Mouse (Mus musculus): ENCODE results near the gene Rin3. TPM values are rescaled to one million over a fixed set of nuclear protein-coding genes. Genes with fewer than 3 reads are reported as not detected.
A peak's percentile ranks its signal among the peaks of the same experiment; 100 is the strongest.

The Rin3 gene
- polyA plus RNA-seq, 1 experiment from 2014 or later, result 3.7 TPM

DNA sequence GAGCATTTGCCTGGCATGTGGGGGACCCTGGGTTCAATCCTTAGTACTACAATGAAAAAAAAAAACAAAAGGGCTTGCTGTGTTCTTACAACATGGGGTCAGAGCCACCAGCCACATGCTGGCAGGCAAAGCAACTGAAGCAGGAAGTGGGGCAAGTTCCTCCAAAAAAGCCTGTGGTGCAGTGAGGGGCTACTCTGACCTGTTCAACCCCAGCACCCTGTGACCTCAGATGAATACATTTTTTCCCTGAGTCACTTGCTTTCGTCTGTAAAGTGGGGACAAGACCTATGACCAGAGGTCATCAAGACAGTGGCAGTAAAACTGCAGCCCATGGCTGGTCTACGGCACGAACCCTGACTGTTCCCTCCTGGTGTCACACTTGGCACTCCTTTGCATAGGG, 84.2 kb downstream of the Rin3 start:
- Histone ChIP-seq H3K36me3 (no peaks in the 10 kb centered on the region), H3K27ac (no peak overlapping the region), H3K4me1 (replicated peaks) (no peaks in the 10 kb centered on the region), H3K9me3 (no peaks in the 10 kb centered on the region), H3K27me3 (no peaks in the 10 kb centered on the region), H3K9ac (replicated peaks) (no peak overlapping the region), H3K4me3 (replicated peaks) (no peak overlapping the region), H3K4me2 (replicated peaks) (no peak overlapping the region)
- no peak for ATAC-seq
- 78% methylated on average over 3 of the region's 3 CpGs for WGBS

DNA sequence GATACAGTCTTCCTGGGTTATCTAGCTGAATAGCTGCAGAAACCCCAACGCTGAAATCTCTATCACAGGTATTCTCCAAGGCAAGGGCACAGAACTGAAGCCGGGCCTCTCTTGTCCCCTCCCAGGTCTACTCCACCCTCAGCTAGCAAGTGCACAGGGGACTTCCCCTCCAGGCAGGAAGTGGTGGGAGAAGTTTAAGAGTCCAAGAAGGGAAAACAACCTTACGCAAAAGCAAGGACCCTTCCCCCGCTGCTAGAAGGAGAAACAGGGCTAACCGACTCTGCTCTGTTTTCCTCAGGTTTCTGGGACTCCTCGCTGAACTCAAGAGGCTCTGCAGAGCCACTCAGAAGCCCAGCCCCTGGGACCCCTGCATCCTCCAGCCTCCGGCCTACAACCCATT, 85.2 kb downstream of the Rin3 start:
- no peaks in the 10 kb centered on the region for H3K4me1 ChIP-seq (replicated peaks)
- WGBS, result 72% methylated on average over 7 of the region's 7 CpGs
- H3K9ac ChIP-seq (replicated peaks), result no peak overlapping the region
- no peak overlapping the region for H3K4me2 ChIP-seq (replicated peaks)
- H3K27me3 ChIP-seq, result no peaks in the 10 kb centered on the region
- no peak overlapping the region for H3K4me3 ChIP-seq (replicated peaks)
- no peak for ATAC-seq
- H3K27ac ChIP-seq, result no peak overlapping the region
- H3K36me3 ChIP-seq, result no peaks in the 10 kb centered on the region
- H3K9me3 ChIP-seq, result no peaks in the 10 kb centered on the region

DNA sequence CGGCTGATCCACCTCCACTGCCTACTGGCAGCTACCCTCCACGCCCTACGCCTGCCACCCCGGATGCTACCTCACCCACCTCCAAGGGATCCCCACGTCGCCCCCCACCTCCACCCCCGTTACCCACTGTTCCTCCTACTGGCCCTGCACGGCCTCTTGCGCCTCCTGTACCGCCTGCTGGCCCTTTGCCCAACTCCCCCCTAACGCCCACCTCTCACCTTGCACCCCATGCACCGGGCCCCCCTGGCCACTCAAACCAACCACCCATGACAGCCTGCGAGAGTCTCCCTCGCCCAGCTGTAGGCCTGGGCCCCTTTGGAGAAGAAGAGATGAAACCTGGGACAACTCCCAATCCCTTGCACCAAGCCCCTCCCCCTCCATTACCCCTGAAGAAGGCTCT, 85.7 kb downstream of the Rin3 start:
- Histone ChIP-seq H3K4me1 (replicated peaks) (no peaks in the 10 kb centered on the region), H3K4me2 (replicated peaks) (no peak overlapping the region), H3K4me3 (replicated peaks) (no peak overlapping the region), H3K27ac (no peak overlapping the region), H3K36me3 (no peaks in the 10 kb centered on the region), H3K9me3 (no peaks in the 10 kb centered on the region), H3K27me3 (no peaks in the 10 kb centered on the region), H3K9ac (replicated peaks) (no peak overlapping the region)
- 82% methylated on average over 14 of the region's 14 CpGs for WGBS
- ATAC-seq, result no peak

DNA sequence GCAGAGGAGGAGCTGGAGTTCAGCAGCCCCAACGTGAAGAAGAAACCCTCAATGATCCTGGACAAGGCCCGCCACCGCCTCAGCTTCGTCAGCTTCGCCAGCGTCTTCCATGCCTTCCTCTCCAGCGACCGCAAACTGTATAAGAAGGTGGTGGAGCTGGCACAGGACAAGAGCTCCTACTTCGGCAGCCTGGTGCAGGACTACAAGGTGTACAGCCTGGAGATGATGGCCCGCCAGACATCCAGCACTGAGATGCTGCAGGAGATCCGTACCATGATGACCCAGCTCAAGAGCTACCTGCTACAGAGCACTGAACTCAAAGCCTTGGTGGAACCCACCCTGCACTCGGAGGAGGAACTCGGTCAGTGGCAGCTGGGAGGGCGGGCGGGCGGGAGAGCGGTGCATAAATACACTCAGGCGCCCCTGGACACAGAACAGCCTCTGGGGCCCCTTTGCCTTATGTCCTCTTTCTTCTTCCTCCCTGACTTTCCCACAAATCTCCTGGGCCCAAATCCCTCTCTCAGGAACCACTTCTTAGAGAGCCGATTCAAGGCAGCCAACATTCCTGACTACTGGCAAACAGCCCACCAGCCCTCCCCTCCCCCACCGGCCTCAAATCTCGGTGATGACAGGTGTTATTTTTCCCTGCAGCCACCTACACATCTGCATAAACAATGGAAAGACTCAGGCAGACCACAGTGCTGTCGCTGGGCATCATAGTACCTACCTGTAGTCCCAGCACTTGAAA, 86.8 kb downstream of the Rin3 start:
- no peak overlapping the region for H3K4me3 ChIP-seq (replicated peaks)
- H3K4me2 ChIP-seq (replicated peaks), result no peak overlapping the region
- H3K9me3 ChIP-seq, result no peaks in the 10 kb centered on the region
- no peak overlapping the region for H3K9ac ChIP-seq (replicated peaks)
- H3K4me1 ChIP-seq (replicated peaks), result no peaks in the 10 kb centered on the region
- no peaks in the 10 kb centered on the region for H3K36me3 ChIP-seq
- no peak overlapping the region for H3K27ac ChIP-seq
- ATAC-seq, result no peak
- no peaks in the 10 kb centered on the region for H3K27me3 ChIP-seq
- 84% methylated on average over 22 of the region's 22 CpGs for WGBS

DNA sequence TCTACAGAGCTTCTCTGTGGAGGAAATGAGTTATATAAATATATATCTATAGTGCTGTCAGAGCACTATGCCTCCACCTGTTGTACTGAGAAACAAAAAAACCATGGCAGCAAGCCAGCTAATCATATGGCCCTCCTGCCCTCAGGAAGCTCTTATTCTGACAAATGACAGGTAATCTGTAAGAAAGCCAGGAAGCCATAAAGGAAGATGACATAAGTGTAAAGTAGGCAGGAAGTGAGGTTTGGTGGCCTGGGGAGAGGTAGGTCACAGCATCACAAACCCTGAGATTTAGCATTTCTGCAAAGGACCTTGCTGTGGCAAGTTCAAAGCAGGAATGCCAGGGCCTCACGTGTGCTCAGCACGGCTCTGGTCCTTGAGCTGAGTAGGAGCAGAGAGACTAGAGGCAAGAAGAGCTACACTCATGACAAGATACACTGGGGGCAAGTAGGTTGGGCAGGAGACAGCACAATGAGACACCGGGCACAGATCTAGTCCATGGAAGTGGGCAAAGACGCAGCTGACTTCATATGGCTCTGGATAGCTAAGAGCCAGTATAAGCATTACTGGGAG, 88.2 kb downstream of the Rin3 start:
- no peak for ATAC-seq
- H3K27me3 ChIP-seq, result no peaks in the 10 kb centered on the region
- H3K4me3 ChIP-seq (replicated peaks), result no peak overlapping the region
- 88% methylated on average over 4 of the region's 4 CpGs for WGBS
- H3K36me3 ChIP-seq, result no peaks in the 10 kb centered on the region
- H3K27ac ChIP-seq, result no peak overlapping the region
- no peaks in the 10 kb centered on the region for H3K9me3 ChIP-seq
- H3K9ac ChIP-seq (replicated peaks), result no peak overlapping the region
- no peaks in the 10 kb centered on the region for H3K4me1 ChIP-seq (replicated peaks)
- no peak overlapping the region for H3K4me2 ChIP-seq (replicated peaks)

DNA sequence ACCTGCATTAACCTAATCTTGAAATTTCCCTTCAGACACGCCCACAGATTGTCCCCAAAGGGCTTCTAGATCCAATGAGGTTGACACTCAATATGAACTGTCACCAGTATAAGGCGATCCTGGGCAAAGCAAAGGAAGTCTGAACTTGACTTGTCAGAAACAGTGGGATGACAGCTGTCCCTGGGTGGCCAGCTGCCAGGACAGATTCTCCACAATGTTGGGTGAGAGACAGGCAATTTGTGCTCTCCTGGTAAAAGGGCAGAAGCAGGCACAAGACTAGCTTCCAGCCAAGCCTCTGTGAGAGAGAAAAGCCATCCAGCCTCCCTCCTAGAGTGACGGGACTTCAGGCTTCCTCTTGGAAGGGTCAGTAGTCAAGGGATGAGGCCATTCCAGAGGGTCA, 89.5 kb downstream of the Rin3 start:
- H3K27me3 ChIP-seq, result no peaks in the 10 kb centered on the region
- no peaks in the 10 kb centered on the region for H3K9me3 ChIP-seq
- WGBS, result 87% methylated on average over 3 of the region's 3 CpGs
- H3K4me3 ChIP-seq (replicated peaks), result no peak overlapping the region
- no peak overlapping the region for H3K9ac ChIP-seq (replicated peaks)
- H3K4me2 ChIP-seq (replicated peaks), result no peak overlapping the region
- no peak for ATAC-seq
- H3K27ac ChIP-seq, result no peak overlapping the region
- no peaks in the 10 kb centered on the region for H3K4me1 ChIP-seq (replicated peaks)
- H3K36me3 ChIP-seq, result no peaks in the 10 kb centered on the region

DNA sequence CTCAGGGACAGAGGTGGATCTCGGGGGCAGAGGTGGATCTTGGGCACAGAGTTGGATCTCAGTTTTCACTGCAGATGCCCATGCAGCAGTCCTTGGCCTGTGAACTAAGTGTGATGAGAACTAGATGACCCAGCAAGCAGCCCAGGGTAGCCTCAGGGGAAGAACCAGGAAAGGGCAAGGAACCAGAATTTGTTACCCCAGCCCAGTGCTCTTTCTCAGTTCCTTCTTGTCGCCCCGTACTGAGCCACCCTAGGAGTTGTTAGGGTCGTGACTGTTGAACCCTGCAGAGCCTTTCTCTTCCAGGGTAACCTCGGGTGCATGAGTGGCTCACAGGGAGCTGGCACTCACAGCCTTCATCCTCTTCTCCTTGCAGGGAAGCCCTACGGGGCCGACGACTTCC, 99.3 kb downstream of the Rin3 start:
- ATAC-seq, result no peak
- no peaks in the 10 kb centered on the region for H3K4me1 ChIP-seq (replicated peaks)
- no peak overlapping the region for H3K9ac ChIP-seq (replicated peaks)
- no peak overlapping the region for H3K27ac ChIP-seq
- no peak overlapping the region for H3K4me3 ChIP-seq (replicated peaks)
- H3K4me2 ChIP-seq (replicated peaks), result no peak overlapping the region
- H3K27me3 ChIP-seq, result no peaks in the 10 kb centered on the region
- WGBS, result 82% methylated on average over 8 of the region's 8 CpGs
- H3K9me3 ChIP-seq, result no peaks in the 10 kb centered on the region
- no peaks in the 10 kb centered on the region for H3K36me3 ChIP-seq

DNA sequence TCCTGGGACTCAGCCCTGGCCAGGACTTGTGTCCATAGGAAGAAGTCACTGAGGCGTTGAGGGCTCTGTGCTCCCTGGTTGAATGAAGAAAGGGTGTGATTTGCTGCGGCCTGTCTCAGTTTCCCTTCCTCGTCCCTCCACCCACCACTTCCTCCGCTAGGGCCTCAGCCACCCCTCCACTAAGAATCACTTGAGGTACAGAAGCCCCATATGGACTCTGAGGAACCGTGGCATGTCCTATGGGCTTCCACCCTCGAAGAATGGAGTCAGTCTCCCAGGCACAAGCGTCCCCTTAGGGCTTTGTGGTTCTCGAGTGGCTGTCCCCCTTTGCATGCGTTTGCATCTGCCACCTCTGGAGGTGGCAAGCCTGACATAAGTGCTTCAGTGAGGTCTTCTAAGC, 100.4 kb downstream of the Rin3 start:
- H3K27ac ChIP-seq, result no peak overlapping the region
- no peak overlapping the region for H3K9ac ChIP-seq (replicated peaks)
- no peaks in the 10 kb centered on the region for H3K27me3 ChIP-seq
- no peak for ATAC-seq
- H3K4me3 ChIP-seq (replicated peaks), result no peak overlapping the region
- no peak overlapping the region for H3K4me2 ChIP-seq (replicated peaks)
- H3K4me1 ChIP-seq (replicated peaks), result no peaks in the 10 kb centered on the region
- no peaks in the 10 kb centered on the region for H3K9me3 ChIP-seq
- WGBS, result 91% methylated on average over 9 of the region's 9 CpGs
- no peaks in the 10 kb centered on the region for H3K36me3 ChIP-seq

DNA sequence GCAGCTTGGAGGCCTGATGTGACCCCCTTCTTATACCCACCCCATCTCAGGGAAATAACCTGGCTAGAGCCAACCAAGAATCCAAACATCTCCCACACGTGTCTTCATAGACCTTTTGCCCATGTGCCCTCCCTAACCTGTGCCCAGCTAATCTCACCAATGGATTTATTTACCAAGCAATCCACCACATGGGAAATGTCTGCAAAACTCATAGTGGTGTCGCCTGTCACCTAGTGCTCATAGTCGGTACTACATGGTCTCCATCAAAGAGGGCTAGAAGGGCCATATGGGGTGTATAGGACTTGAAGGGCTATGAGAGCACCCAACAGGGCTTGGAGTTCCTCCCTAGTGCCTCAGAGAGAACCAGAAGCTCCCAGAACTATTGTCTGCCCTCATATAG, 102.0 kb downstream of the Rin3 start:
- Histone ChIP-seq H3K9me3 (no peaks in the 10 kb centered on the region), H3K9ac (replicated peaks) (no peak overlapping the region; the same call in 1 of the 2 replicates), H3K27me3 (peaks cover 6% of the 10 kb centered on the region; the same call in 1 of the 2 replicates), H3K27ac (no peak overlapping the region), H3K36me3 (no peaks in the 10 kb centered on the region), H3K4me3 (replicated peaks) (no peak overlapping the region), H3K4me1 (replicated peaks) (no peaks in the 10 kb centered on the region), H3K4me2 (replicated peaks) (no peak overlapping the region)
- 22% methylated on average over 3 of the region's 3 CpGs for WGBS
- peak; percentile 37 for ATAC-seq

DNA sequence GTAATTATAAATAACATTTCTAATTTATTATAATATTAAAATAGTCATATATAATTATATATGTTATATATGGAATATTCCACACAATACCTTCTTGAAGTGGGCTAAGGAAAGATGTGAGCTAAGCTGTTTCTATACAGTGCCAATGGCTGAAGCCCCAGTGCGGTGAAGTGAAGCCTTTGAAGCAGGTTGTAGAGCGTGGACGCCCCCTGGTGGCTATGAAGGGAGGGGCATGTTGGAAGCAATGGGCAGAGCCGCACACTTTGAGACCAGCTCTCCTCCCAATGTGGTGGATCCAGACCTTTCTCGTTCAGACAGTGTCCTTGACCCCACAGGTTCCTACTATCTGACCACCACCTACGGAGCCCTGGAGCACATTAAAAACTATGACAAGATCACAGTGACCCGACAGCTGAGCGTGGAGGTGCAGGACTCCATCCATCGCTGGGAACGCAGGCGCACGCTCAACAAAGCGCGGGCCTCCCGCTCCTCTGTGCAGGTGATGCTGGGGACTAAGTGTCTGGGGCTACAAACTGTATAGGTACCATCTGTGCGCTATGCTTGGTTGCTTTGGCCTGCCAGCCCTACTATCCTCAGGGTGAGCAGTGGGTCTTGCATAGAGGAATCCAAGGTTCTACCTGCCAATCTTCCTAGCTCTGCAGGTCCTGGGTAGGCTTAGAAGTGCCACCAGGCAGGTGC, 104.5 kb downstream of the Rin3 start:
- peak; percentile 81 for ATAC-seq
- no peaks in the 10 kb centered on the region for H3K4me1 ChIP-seq (replicated peaks)
- 46% methylated on average over 16 of the region's 16 CpGs for WGBS

DNA sequence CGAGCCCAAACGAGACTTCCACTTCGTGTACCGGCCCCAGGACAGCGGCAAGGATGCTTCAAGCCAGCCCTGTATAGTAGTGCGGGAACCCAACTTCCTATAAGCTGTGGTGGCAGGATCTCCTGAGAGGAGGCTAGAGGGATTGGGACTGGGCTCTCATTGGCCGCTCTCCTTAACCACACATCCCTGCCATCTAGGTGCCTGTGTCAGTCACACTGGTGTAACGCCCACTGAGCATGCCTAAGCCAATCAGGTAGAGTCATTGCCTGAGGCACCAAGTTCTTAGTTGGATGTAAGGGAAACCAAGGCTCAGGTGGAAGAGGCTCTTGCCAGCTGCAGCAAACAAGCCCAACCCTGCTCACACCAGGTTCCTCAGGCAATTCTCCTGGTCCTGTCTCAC, 107.2 kb downstream of the Rin3 start:
- Histone ChIP-seq H3K27me3 (peaks cover 25% of the 10 kb centered on the region), H3K27ac (no peak overlapping the region), H3K9me3 (no peaks in the 10 kb centered on the region), H3K36me3 (peaks cover 17% of the 10 kb centered on the region), H3K4me1 (replicated peaks) (no peaks in the 10 kb centered on the region), H3K4me2 (replicated peaks) (no peak overlapping the region), H3K9ac (replicated peaks) (no peak overlapping the region), H3K4me3 (replicated peaks) (no peak overlapping the region)
- ATAC-seq, result peak; percentile 17; the same call in 1 of the 2 replicates
- WGBS, result 28% methylated on average over 8 of the region's 8 CpGs

More for the DNA sequence above, 104.5 kb downstream of the Rin3 start:
- H3K4me2 ChIP-seq (replicated peaks), result no peak overlapping the region
- no peak overlapping the region for H3K4me3 ChIP-seq (replicated peaks)
- no peaks in the 10 kb centered on the region for H3K36me3 ChIP-seq
- H3K27me3 ChIP-seq, result peaks cover 11% of the 10 kb centered on the region; the same call in 1 of the 2 replicates
- no peak overlapping the region for H3K9ac ChIP-seq (replicated peaks)
- H3K9me3 ChIP-seq, result no peaks in the 10 kb centered on the region
- no peak overlapping the region for H3K27ac ChIP-seq

DNA sequence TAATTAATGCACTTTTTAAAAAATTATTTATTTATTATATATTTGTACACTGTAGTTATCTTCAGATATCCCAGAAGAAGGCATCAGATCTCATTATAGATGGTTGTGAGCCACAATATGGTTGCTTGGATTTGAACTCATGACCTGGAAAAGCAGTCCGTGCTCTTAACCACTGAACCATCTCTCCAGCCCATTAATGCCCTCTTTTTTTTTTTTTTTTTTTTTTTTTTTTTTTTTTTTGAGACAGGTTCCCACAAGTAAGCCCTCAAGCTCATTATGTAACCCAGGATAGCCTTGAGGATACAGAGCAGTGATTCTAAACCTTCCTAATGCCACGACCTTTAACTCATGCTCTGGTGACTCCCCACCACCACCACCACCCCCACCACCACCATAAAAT, 108.3 kb downstream of the Rin3 start:
- no peaks in the 10 kb centered on the region for H3K9me3 ChIP-seq
- H3K4me2 ChIP-seq (replicated peaks), result no peak overlapping the region
- no peak overlapping the region for H3K27ac ChIP-seq
- ATAC-seq, result no peak
- 0 out of 2 replicates have a peak, but pooled peaks cover 2% of the 10 kb centered on the region for H3K4me1 ChIP-seq (replicated peaks)
- WGBS, result 84% methylated on average over 2 of the region's 2 CpGs
- H3K4me3 ChIP-seq (replicated peaks), result no peak overlapping the region
- peaks cover 29% of the 10 kb centered on the region for H3K27me3 ChIP-seq
- H3K36me3 ChIP-seq, result peaks cover 22% of the 10 kb centered on the region
- no peak overlapping the region for H3K9ac ChIP-seq (replicated peaks)

Measured in midbrain, embryonic 13.5 days (tissue).